Mouse (Mus musculus): ENCODE results near the gene Zfp984. TPM values are rescaled to one million over a fixed set of nuclear protein-coding genes. Genes with fewer than 3 reads are reported as not detected.
"Not testable (repeated sequence)": the region's sequence is repeated elsewhere in the genome, so short reads cannot be mapped to it uniquely, and the experiment has no call there.

Zfp984 gene
- polyA plus RNA-seq, 1 experiment from 2014 or later: 5.7 TPM

- Histone ChIP-seq H3K4me2 (peak overlapping the region; percentile 68), H3K4me3 (replicated peaks) (0 out of 2 replicates have a peak overlapping the region, but pooled peaks have one; percentile 48)
- H3K36me3 ChIP-seq (replicated peaks); H3K27me3 ChIP-seq; H3K9ac ChIP-seq; H3K9me3 ChIP-seq; H3K4me1 ChIP-seq; ATAC-seq (ENCODE audit: low FRiP score); H3K27ac ChIP-seq: not testable (repeated sequence)
- WGBS: 76% methylated on average over 4 of the region's 4 CpGs
Measured at GRCm38 (mm10) chr4:147808483-147808882, 1.1 kb downstream of the Zfp984 start.

- not testable (repeated sequence) for H3K27ac ChIP-seq; H3K36me3 ChIP-seq (replicated peaks); H3K4me2 ChIP-seq; H3K27me3 ChIP-seq; H3K4me1 ChIP-seq; H3K4me3 ChIP-seq (replicated peaks); H3K9ac ChIP-seq
- 0 out of 2 replicates have a peak, but pooled peaks have one; percentile 33 for ATAC-seq (ENCODE audit: low FRiP score)
- peaks cover 19% of the 10 kb centered on the region for H3K9me3 ChIP-seq
- 95% methylated on average over 1 of the region's 1 CpGs for WGBS
Measured at GRCm38 (mm10) chr4:147795308-147795707, 14.3 kb downstream of the Zfp984 start.

- not testable (repeated sequence) for H3K4me2 ChIP-seq; H3K27ac ChIP-seq; H3K4me3 ChIP-seq (replicated peaks); H3K9ac ChIP-seq; H3K36me3 ChIP-seq (replicated peaks); H3K4me1 ChIP-seq; H3K27me3 ChIP-seq
- peaks cover 21% of the 10 kb centered on the region for H3K9me3 ChIP-seq
- WGBS: 94% methylated on average over 3 of the region's 3 CpGs
- 0 out of 2 replicates have a peak, but pooled peaks have one; percentile 39 for ATAC-seq (ENCODE audit: low FRiP score)
Measured at GRCm38 (mm10) chr4:147794026-147794665, 15.4 kb downstream of the Zfp984 start.

DNA sequence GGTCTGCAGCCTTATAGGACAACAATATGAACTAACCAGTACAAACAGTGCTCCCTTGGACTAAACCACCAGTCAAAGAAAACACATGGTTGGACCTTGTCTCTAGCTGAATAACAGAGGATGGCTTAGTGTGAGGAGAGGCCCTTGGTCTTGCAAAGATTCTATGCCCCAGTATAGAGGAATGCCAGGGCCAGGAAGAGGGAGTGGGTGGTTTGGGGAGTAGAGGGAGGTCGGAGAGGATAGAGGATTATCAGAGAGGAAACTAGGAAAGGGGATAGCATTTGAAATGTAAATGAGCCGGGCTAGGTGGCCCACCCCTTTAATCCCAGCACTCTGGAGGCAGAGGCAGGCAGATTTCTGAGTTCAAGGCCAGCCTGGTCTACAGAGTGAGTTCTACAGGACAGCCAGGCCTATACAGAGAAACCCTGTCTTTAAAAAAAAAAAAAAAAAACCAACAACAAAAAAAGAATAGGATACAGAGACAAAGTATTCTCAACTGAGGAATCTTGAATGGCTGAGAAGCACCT lies 16.1 kb downstream of the Zfp984 start:
- not testable (repeated sequence) for H3K36me3 ChIP-seq (replicated peaks); ATAC-seq (ENCODE audit: low FRiP score); H3K4me1 ChIP-seq; H3K4me3 ChIP-seq (replicated peaks); H3K9ac ChIP-seq; H3K27ac ChIP-seq; H3K4me2 ChIP-seq; H3K27me3 ChIP-seq
- WGBS: 56% methylated on average over 2 of the region's 2 CpGs
- peaks cover 21% of the 10 kb centered on the region for H3K9me3 ChIP-seq

- not testable (repeated sequence) for H3K4me1 ChIP-seq; H3K27me3 ChIP-seq; H3K9ac ChIP-seq; H3K27ac ChIP-seq; ATAC-seq (ENCODE audit: low FRiP score); H3K36me3 ChIP-seq (replicated peaks); H3K4me3 ChIP-seq (replicated peaks); H3K4me2 ChIP-seq
- H3K9me3 ChIP-seq: peaks cover 25% of the 10 kb centered on the region
Measured at GRCm38 (mm10) chr4:147791729-147792128, 17.9 kb downstream of the Zfp984 start.

GRCm38 (mm10) chr4:147746255-147746654 lies 63.3 kb downstream of the Zfp984 start:
- H3K4me1 ChIP-seq; H3K36me3 ChIP-seq (replicated peaks); H3K9ac ChIP-seq; ATAC-seq (ENCODE audit: low FRiP score); H3K9me3 ChIP-seq; H3K4me2 ChIP-seq; H3K27me3 ChIP-seq; H3K4me3 ChIP-seq (replicated peaks); H3K27ac ChIP-seq: not testable (repeated sequence)
- WGBS: 94% methylated on average over 14 of the region's 15 CpGs

- not testable (repeated sequence) for H3K27me3 ChIP-seq; H3K9ac ChIP-seq; H3K36me3 ChIP-seq (replicated peaks); H3K27ac ChIP-seq; H3K4me1 ChIP-seq
- peaks cover 15% of the 10 kb centered on the region; the same call in 1 of the 2 replicates for H3K9me3 ChIP-seq
- H3K4me2 ChIP-seq: peak overlapping the region; percentile 47
- ATAC-seq (ENCODE audit: low FRiP score): 0 out of 2 replicates have a peak, but pooled peaks have one; percentile 39
- peak overlapping the region; percentile 35 for H3K4me3 ChIP-seq (replicated peaks)
- 35% methylated on average over 63 of the region's 63 CpGs for WGBS
Measured at GRCm38 (mm10) chr4:147738636-147739369, 70.8 kb downstream of the Zfp984 start.

Other genes starting within 250 kb of the Zfp984 start
- 1.7 and 2.1 TPM in 2 replicates for gene Zfp979, start 167.3 kb downstream of the Zfp984 start, polyA plus RNA-seq (2016; fragmentation: Nextera tagmentation; extraction: Ambion mirVana)
- gene Zfp534, start 107.2 kb downstream of the Zfp984 start, polyA plus RNA-seq (2016; fragmentation: Nextera tagmentation; extraction: Ambion mirVana): not detected in 2 replicates
- gene Zfp933, start 38.6 kb upstream of the Zfp984 start, polyA plus RNA-seq (2016; fragmentation: Nextera tagmentation; extraction: Ambion mirVana): 6.1 TPM in 2 replicates
- gene Miip, start 59.0 kb upstream of the Zfp984 start, polyA plus RNA-seq (2016; fragmentation: Nextera tagmentation; extraction: Ambion mirVana): 53.8 and 61.4 TPM in 2 replicates
- gene Fv1, start 59.2 kb upstream of the Zfp984 start, polyA plus RNA-seq (2016; fragmentation: Nextera tagmentation; extraction: Ambion mirVana): 17.3 and 20.5 TPM in 2 replicates
- 61.2 and 63.1 TPM in 2 replicates for gene Mfn2, start 94.9 kb upstream of the Zfp984 start, polyA plus RNA-seq (2016; fragmentation: Nextera tagmentation; extraction: Ambion mirVana)
- gene Plod1, start 127.0 kb upstream of the Zfp984 start, polyA plus RNA-seq (2016; fragmentation: Nextera tagmentation; extraction: Ambion mirVana): 21.6 and 24.9 TPM in 2 replicates
- gene 2510039O18Rik, start 131.1 kb upstream of the Zfp984 start, polyA plus RNA-seq (2016; fragmentation: Nextera tagmentation; extraction: Ambion mirVana): 16.3 and 16.6 TPM in 2 replicates
- not detected in 2 replicates for gene Nppb, start 176.0 kb upstream of the Zfp984 start, polyA plus RNA-seq (2016; fragmentation: Nextera tagmentation; extraction: Ambion mirVana)
- 0.82 and 0.99 TPM in 2 replicates for gene Nppa, start 190.9 kb upstream of the Zfp984 start, polyA plus RNA-seq (2016; fragmentation: Nextera tagmentation; extraction: Ambion mirVana)
- gene Clcn6, start 229.0 kb upstream of the Zfp984 start, polyA plus RNA-seq (2016; fragmentation: Nextera tagmentation; extraction: Ambion mirVana): 22.4 and 27.7 TPM in 2 replicates
- gene Mthfr, start 229.3 kb upstream of the Zfp984 start, polyA plus RNA-seq (2016; fragmentation: Nextera tagmentation; extraction: Ambion mirVana): 28.7 and 32.2 TPM in 2 replicates

All from forebrain, embryonic 12.5 days (tissue).